Mouse (Mus musculus) ES-E14 (cell line): ENCODE results near the gene Kcnj11.

ENCODE experiments used
- CHD2 ChIP-seq: IDR thresholded peaks from 2 replicates; pipeline ENCODE4 v1.6.1; 2014; ENCODE audit warnings: mild to moderate bottlenecking, low read depth, low read length, inconsistent platforms
- HCFC1 ChIP-seq: IDR thresholded peaks from 2 replicates; pipeline ENCODE4 v1.6.1; 2012; ENCODE audit warnings: low read length, inconsistent platforms, borderline replicate concordance; ENCODE audit not compliant: insufficient read depth
- MAFK ChIP-seq: IDR thresholded peaks from 2 replicates; pipeline ENCODE4 v1.6.1; 2014; ENCODE audit warnings: mild to moderate bottlenecking, low read depth, low read length, inconsistent platforms; ENCODE audit not compliant: insufficient read depth
- ZNF384 ChIP-seq: IDR thresholded peaks from 2 replicates; pipeline ENCODE4 v1.6.1; 2012; ENCODE audit warnings: low read depth, low read length, inconsistent platforms

DNA sequence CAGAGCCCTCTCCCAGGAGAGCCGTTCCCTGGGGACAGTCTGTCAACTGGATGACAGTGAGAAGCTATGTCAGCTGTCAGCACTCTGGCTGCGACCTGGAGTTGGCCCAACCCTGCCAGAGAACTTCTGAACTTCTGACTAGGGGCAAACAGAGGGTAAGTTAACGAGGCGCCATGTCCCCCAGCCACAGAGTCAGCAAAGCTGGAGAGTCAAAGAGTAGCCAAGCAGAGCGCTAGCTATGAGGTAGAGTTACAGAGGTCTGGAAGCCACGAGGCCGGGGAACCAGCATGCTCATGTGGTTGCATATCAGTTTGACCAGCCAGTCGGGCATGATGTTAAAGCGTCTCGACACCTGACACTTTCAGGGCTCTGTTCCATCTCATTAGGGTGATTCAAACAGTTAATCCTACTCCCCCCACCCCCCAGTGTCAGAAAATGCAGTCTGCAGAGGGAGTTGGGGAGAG lies 15.6 kb upstream of the Kcnj11 start:
- TF ChIP-seq MAFK (no peak), ZNF384 (no peak), CHD2 (no peak), HCFC1 (no peak)
